Mouse (Mus musculus) embryonic facial prominence, embryonic 11.5 days (tissue): ENCODE data around the gene Rbp7. TPM values are rescaled to one million over a fixed set of nuclear protein-coding genes. Genes with fewer than 3 reads are reported as not detected.

Source experiments
- ATAC-seq: fragments of 200-750 bp; cut with Nextera tagmentation; replicated peaks from 2 replicates; pipeline ENCODE4 v1.8.0; 2017; ENCODE audit warnings: low read depth; ENCODE audit not compliant: insufficient number of reproducible peaks, low FRiP score, low TSS enrichment
- DNase-seq: peaks from one replicate; pipeline ENCODE4 v3.0.0-alpha.2; 2015; ENCODE audit warnings: low spot score
- H3K27ac ChIP-seq: fragments of 300-500 bp; sonication (generic); replicated peaks from 2 replicates; pipeline ENCODE4 v1.5.1; 2014; ENCODE audit warnings: mild to moderate bottlenecking, low read depth, low read length, control low read depth
- H3K27me3 ChIP-seq: fragments of 300-500 bp; sonication (generic); 2 replicates; pipeline ENCODE4 v1.6.1; 2014; ENCODE audit warnings: mild to moderate bottlenecking, low read length, moderate library complexity, mixed read lengths; ENCODE audit not compliant: control insufficient read depth, insufficient read depth
- H3K36me3 ChIP-seq: fragments of 300-500 bp; sonication (generic); replicated peaks from 2 replicates; pipeline ENCODE4 v1.6.1; 2014; ENCODE audit warnings: low read depth, mild to moderate bottlenecking, low read length, moderate library complexity, mixed read lengths; ENCODE audit not compliant: control insufficient read depth, insufficient read depth
- H3K4me1 ChIP-seq: fragments of 300-500 bp; sonication (generic); 2 replicates; pipeline ENCODE4 v1.6.1; 2014; ENCODE audit warnings: low read length, mixed read lengths; ENCODE audit not compliant: control insufficient read depth, insufficient read depth
- H3K4me2 ChIP-seq: fragments of 300-500 bp; sonication (generic); 2 replicates; pipeline ENCODE4 v1.6.1; 2014; ENCODE audit warnings: low read depth, mild to moderate bottlenecking, control low read depth, low read length, moderate library complexity
- H3K4me3 ChIP-seq: fragments of 300-500 bp; sonication (generic); 2 replicates; pipeline ENCODE4 v1.5.1; 2014; ENCODE audit warnings: low read depth, low read length, control low read depth
- H3K9ac ChIP-seq: fragments of 300-500 bp; sonication (generic); replicated peaks from 2 replicates; pipeline ENCODE4 v1.6.1; 2014; ENCODE audit warnings: mild to moderate bottlenecking, control low read depth, low read length
- H3K9me3 ChIP-seq: fragments of 300-500 bp; sonication (generic); replicated peaks from 2 replicates; pipeline ENCODE4 v1.6.1; 2016; ENCODE audit warnings: mild to moderate bottlenecking, low read length, inconsistent platforms, mixed read lengths; ENCODE audit not compliant: control insufficient read depth
- WGBS: fragments of 180-500 bp; shearing (Covaris S2); extraction: QIAGEN DNeasy Blood & Tissue Kit; methylation state at CpG from one replicate; pipeline ENCODE4 v1.1.7; 2014; 5-methylcytosine and 5-hydroxymethylcytosine counted together
- polyA plus RNA-seq: library from polyadenylated mRNA; unstranded; fragments of >200 nt; fragmentation: Nextera tagmentation; extraction: Ambion mirVana; gene quantifications from 2 replicates; pipeline ENCODE4 v1.2.1, GENCODE M21; 2014

Gene Rbp7
- polyA plus RNA-seq, 1 experiment from 2014 or later = not detected

DNA sequence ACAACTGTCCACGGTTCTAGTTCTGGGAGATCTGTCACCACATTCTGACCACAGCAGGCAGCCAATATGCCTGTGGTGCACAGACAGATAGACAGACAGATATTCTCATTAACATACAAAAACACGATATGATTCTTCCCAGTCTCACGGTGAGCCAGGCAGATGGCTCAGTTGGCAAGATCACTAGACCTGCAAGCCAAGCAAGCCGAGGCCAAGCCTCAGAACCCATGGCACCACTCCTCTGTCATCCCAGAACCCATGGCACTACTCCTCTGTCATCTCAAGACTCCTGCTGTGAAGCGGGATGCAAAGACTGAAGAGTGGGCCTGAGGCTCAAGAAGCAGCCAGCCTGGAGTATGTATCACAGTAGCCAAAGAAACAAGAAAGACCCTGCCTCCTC, 25.2 kb downstream of the Rbp7 start:
- H3K4me1 ChIP-seq = no peaks in the 10 kb centered on the region
- ATAC-seq (no peak), DNase-seq (no peak)
- no peak overlapping the region for H3K9ac ChIP-seq
- H3K27ac ChIP-seq = no peak overlapping the region
- WGBS = 85% methylated on average over 5 of the region's 5 CpGs
- no peaks in the 10 kb centered on the region for H3K27me3 ChIP-seq
- H3K4me2 ChIP-seq = no peak overlapping the region
- no peak overlapping the region for H3K4me3 ChIP-seq
- H3K36me3 ChIP-seq = no peaks in the 10 kb centered on the region
- H3K9me3 ChIP-seq = no peaks in the 10 kb centered on the region

DNA sequence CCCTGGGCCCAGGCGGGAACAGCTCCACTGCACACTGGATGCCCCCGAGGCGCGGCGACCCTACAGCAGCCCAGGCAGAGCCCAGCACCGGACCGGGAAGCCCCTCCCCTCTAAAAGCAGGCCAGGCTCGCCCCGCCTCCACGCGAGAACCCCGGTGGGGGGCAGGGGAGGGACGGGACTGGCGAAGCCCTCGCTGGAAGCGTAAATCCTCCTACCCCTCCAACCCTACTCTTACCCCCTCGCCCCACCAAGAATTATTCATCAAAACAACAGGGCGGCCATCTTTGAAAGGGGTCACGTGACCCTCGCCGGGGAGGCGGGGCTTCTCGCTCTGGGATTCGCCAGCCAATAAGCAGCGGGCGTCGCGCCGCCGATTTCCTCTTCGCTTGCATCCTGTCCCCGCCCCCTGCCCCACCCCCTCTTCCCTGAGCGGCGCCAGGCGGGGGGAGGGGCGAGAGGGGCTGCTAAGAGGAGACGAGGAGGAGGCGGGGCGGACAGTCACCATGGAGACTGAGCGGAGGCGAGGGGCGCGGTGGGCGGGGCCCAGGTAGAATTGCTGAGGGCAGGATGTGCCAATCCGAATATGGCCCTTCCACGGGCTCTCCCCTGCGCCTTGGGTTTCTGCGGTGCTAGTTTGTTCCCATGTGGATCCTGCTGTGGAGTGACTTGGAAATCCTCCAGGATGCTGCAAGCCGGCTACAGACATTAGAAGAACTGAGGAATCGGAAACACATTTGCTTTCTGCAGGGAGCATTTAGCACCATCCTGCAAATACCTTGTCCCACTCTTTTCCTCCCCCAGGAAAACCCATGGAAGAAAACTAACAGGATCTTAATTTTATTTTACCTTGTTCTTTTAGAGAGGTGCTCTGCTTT, 28.2 kb downstream of the Rbp7 start, which contains the start of gene Ube4b:
Ube4b (minus strand) TSS at position 425 of the 875 bp plus-strand sequence.
- H3K4me1 ChIP-seq = no peaks in the 10 kb centered on the region
- peak within 1 kb of the TSS; percentile 92 for H3K4me3 ChIP-seq
- peak within 1 kb of the TSS; percentile 98 for H3K27ac ChIP-seq
- no peaks in the 10 kb centered on the region for H3K27me3 ChIP-seq
- peak; percentile 96 for ATAC-seq
- peak within 1 kb of the TSS; percentile 68 for H3K4me2 ChIP-seq
- DNase-seq = peak; percentile 100
- H3K9me3 ChIP-seq = no peaks in the 10 kb centered on the region
- H3K36me3 ChIP-seq = no peaks in the 10 kb centered on the region
- under 1% methylated on average over 43 of the region's 50 CpGs for WGBS
- H3K9ac ChIP-seq = peak within 1 kb of the TSS; percentile 91

DNA sequence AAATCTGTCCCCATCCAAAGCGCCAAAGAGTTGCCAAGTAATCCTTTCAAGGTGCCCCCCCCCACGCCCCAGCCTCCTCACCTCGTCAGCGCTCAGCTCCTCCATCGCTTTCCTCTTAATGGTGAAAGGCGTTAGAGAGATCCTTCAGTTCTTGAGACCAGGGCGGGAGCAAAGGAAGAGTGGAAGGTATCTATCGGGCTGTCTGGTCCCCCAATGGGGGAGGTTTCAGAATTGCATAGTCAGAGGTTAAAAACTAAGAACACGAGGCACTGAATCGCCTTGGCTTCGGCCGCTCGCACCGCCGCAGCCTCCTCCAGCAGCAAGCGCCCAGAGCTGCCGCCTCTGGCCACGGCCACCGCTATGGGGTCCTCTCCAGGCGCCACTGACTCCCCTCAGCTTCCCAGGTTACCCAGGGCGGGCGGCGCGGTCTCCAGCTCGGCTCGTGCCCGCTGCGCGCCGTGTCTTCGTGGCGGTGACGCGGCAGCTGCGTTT, 28.9 kb downstream of the Rbp7 start:
- Histone ChIP-seq H3K27me3 (no peaks in the 10 kb centered on the region), H3K9me3 (no peaks in the 10 kb centered on the region), H3K27ac (peak overlapping the region; percentile 98), H3K4me2 (peak overlapping the region; percentile 68), H3K36me3 (no peaks in the 10 kb centered on the region), H3K4me1 (no peaks in the 10 kb centered on the region), H3K9ac (peak overlapping the region; percentile 91), H3K4me3 (peak overlapping the region; percentile 92)
- DNase-seq (no peak), ATAC-seq (peak; percentile 81; the same call in 1 of the 2 replicates)
- under 1% methylated on average over 35 of the region's 35 CpGs for WGBS

DNA sequence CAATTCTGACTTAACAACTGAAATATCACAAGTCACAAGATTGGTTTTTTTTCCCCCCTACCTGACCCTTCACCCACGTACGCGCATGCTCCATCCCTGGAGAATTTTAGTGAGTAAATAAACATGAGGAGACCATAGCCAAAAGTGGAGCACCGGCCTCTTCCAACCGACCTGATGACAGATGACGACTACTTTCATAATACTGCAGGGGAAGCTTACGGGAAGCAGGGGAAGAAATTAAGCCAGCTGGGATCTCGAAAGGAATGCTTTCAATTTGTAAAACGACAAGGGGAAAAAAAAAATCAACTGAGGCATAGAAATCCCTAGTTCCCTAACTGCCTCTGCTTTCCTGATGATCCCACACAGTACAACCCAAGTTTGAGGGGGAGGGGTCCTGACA, 30.0 kb downstream of the Rbp7 start:
- ATAC-seq (no peak), DNase-seq (peak; percentile 54)
- H3K27me3 ChIP-seq = no peaks in the 10 kb centered on the region
- no peaks in the 10 kb centered on the region for H3K4me1 ChIP-seq
- peak overlapping the region; percentile 92 for H3K4me3 ChIP-seq
- H3K9ac ChIP-seq = peak overlapping the region; percentile 39
- H3K27ac ChIP-seq = no peak overlapping the region
- WGBS = under 1% methylated on average over 9 of the region's 9 CpGs
- H3K9me3 ChIP-seq = no peaks in the 10 kb centered on the region
- H3K4me2 ChIP-seq = peak overlapping the region; percentile 74
- no peaks in the 10 kb centered on the region for H3K36me3 ChIP-seq

DNA sequence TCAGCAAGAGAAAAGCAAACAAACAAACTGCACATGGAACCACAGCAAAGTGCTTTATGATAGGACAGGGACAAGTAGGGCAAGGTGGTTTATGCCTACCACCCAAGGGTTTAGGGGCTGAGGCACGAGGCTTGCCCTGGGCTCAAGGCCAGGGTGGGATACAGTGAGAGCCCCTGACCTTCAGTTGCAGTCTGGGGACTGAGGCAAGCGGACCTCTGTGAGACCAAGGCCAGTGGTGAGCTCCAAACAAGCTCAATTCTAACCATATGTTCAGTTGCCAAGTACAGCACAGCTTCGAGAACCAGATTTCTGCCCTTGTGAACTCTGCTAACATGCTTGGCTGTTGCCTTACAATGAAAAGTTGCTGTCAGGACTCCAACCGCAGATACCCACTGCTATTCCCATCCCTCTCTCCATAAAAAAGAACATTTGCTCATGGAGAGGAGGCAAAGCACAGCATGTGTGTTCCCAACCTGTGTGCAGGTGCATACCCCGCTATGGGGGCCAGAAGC, 36.9 kb downstream of the Rbp7 start:
- Histone ChIP-seq H3K27me3 (no peaks in the 10 kb centered on the region), H3K27ac (no peak overlapping the region), H3K9ac (no peak overlapping the region), H3K9me3 (no peaks in the 10 kb centered on the region), H3K4me1 (peaks cover 9% of the 10 kb centered on the region), H3K4me3 (no peak overlapping the region), H3K4me2 (no peak overlapping the region), H3K36me3 (no peaks in the 10 kb centered on the region)
- DNase-seq = no peak
- 61% methylated on average over 5 of the region's 5 CpGs for WGBS
- ATAC-seq = no peak

DNA sequence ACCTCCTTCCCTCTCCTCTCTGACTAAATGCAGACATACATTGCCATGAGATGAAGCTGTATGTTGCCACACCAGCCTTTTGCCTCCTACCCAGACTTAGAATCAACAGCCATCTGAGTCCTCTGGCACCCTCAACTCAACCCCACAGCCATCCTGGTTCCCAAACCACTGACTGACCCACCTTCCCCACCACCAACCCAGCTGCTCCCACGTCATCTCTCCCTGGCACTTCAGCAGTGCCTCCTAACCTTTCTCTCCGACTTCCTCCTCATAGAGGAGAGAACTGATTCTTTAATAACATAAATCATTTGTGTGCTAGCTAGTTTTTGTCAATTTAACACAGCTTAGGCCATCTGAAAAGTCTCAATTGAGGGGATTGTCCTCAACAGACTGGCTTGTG, 37.8 kb downstream of the Rbp7 start:
- Histone ChIP-seq H3K4me2 (no peak overlapping the region), H3K36me3 (no peaks in the 10 kb centered on the region), H3K9ac (no peak overlapping the region), H3K4me3 (no peak overlapping the region), H3K4me1 (peaks cover 9% of the 10 kb centered on the region), H3K9me3 (no peaks in the 10 kb centered on the region), H3K27ac (no peak overlapping the region), H3K27me3 (no peaks in the 10 kb centered on the region)
- DNase-seq (no peak), ATAC-seq (no peak)
- WGBS = 89% methylated on average over 2 of the region's 2 CpGs

DNA sequence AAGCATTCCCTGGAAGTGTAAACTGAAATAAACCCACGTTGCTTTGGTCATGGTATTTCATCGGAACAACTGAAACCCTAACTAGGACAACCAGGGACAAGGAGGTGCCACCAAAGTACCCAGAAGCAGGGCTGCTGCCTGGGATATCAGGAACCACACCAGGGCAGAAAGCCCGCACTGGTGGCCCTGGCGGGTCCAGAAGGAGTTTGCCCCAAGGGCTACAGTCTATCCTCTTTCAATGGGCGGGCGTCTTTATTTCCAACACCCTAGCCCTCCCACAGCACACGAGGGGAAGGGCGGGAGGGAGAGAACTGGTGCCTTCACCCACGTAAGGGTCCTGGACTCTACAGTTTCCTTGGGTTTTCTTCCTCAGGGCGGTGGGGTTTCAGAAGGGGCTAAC, 38.4 kb downstream of the Rbp7 start:
- peaks cover 9% of the 10 kb centered on the region for H3K4me1 ChIP-seq
- no peaks in the 10 kb centered on the region for H3K36me3 ChIP-seq
- H3K4me3 ChIP-seq = no peak overlapping the region
- no peak for DNase-seq
- H3K27me3 ChIP-seq = no peaks in the 10 kb centered on the region
- no peak overlapping the region for H3K9ac ChIP-seq
- no peaks in the 10 kb centered on the region for H3K9me3 ChIP-seq
- no peak for ATAC-seq
- WGBS = 70% methylated on average over 10 of the region's 10 CpGs
- H3K27ac ChIP-seq = peak overlapping the region; percentile 6; the same call in 1 of the 2 replicates
- no peak overlapping the region for H3K4me2 ChIP-seq

DNA sequence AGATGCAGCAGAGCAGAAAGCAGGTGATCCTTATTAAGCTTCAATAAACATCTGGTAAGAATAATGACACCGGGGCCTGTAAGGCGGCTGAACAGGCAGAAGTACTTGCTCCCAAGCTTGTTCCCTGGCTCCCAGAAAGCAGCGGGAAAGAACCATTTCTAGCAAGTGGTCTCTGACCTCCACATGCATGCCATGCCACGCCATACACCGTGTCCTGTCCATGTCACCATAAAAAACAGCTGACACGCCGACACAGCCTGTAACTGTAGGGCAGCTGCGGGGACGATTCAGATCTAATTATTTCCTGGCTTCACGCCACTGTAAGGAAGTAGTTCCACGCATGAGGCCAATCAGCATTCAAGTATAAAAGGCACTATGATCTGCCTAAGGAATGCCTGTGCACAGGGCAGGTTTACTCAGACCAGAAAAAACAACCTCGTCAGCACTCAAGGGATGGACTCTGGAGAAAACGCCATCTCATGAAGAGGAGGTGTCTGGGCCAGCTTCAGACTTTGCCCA, 39.1 kb downstream of the Rbp7 start:
- H3K4me2 ChIP-seq = peak overlapping the region; percentile 21
- H3K36me3 ChIP-seq = no peaks in the 10 kb centered on the region
- no peaks in the 10 kb centered on the region for H3K27me3 ChIP-seq
- H3K9ac ChIP-seq = no peak overlapping the region
- 31% methylated on average over 13 of the region's 13 CpGs for WGBS
- ATAC-seq (peak; percentile 41; the same call in 1 of the 2 replicates), DNase-seq (peak; percentile 67)
- H3K27ac ChIP-seq = peak overlapping the region; percentile 44; the same call in 1 of the 2 replicates
- H3K9me3 ChIP-seq = no peaks in the 10 kb centered on the region
- H3K4me1 ChIP-seq = peaks cover 9% of the 10 kb centered on the region
- H3K4me3 ChIP-seq = no peak overlapping the region
